Mouse (Mus musculus): ENCODE results near the gene 3110082I17Rik.

3110082I17Rik gene

DNA sequence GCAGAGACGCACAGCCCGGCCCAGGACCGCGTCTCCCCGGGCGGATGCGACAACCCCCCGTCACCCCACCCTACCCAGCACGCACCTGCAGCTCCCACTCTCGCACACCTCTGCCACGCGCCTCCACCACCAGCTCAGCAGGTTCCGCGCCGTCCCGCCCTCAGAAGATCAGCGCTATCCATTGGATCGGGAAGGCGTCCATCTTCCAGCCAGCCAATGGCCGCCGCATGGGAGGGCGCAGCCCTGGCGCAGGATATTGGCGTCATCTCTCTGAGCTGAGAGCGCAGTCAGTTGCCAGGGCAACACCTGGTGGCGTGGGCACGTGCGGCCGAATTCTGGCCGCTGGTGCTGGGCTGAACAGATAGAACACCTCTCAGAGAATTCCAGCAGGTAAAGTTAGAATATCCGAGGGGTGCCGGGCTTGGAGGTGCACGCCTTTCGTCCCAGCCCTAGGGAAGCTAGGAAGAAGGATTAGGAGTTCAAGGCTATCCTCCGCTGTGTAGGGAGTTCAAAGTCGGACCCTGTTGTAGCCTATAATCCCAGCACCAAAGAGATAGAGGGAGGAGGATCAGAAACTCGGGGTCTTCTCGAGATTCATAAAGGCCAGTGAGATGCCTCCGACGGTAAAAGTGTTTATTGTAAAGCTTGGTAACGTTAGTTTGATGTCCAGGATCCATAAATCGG is at the start of gene 3110082I17Rik:
Gene 3110082I17Rik, minus strand, starts transcription at position 144 of the 684 bp plus-strand sequence.
- peak; percentile 96 for DNase-seq (ENCODE audit: low read depth, low spot score)

GRCm38 (mm10) chr5:139506207-139506606 is 45.9 kb upstream of the 3110082I17Rik start:
- DNase-seq (ENCODE audit: low read depth, low spot score) = peak; percentile 15

DNA sequence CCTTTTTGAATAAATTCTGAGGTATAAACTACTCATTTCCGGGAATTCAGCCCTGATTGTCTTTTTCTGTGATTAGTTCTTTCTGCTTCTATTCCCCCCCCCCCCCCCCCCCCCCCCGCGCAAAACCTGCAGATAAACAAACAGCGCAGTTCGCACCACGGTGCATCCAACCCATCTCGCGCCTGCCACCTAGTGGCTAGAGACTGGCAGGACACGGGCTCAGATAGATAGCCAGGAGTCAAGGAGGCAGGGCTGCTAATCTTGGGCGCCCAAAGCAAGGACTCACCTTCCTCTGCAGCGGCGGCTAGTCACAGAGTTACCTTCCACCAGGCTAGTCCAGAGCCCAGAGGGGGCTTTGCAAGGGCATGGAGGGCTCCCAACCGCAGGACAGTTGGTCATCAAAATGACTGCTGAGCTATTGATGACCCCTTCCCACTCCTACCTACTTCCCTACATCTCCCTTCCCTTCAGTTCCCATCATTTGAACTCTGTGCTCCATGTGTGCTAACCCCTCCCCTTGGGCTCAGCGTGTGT is 44.8 kb upstream of the 3110082I17Rik start:
- DNase-seq (ENCODE audit: low read depth, low spot score) = peak; percentile 76

GRCm38 (mm10) chr5:139502281-139502680 is 42.0 kb upstream of the 3110082I17Rik start:
- no peak for DNase-seq (ENCODE audit: low read depth, low spot score)

DNA sequence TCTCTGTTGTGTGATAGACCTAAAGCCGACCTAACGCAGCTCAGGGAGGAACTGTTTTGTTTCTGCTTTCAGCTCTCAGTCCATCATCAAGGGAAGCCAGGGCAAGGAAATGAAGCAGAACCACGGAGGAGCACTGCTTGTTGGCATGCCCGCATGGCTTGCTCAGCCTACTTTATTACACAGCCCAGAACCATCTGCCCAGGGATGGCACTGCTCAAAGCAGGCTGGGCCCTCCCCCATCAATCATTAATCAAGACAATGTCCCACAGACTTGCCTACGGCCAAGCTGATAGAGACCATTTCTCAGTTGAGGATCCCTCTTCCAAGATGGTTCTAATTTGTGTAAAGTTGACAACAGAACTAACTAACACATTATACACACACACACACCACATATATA is 38.5 kb upstream of the 3110082I17Rik start:
- no peak for DNase-seq (ENCODE audit: low read depth, low spot score)

DNA sequence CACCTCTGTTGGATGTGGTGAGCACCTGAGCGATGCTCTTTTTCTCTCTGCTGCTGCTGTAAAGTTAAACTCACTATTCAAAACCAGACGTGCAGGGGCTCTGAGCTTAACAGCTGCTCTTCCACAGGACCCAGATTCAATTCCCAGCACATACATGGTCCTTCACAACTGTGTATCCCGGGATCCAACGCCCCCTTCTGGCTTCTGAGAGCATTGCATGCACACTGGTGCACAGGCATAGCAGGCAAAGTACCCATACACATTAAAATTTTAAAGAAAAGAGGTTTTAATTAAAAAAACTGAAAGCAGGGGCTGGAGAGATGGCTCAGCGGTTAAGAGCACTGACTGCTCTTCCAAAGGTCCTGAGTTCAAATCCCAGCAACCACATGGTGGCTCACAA is 36.6 kb upstream of the 3110082I17Rik start:
- no peak for DNase-seq (ENCODE audit: low read depth, low spot score)

DNA sequence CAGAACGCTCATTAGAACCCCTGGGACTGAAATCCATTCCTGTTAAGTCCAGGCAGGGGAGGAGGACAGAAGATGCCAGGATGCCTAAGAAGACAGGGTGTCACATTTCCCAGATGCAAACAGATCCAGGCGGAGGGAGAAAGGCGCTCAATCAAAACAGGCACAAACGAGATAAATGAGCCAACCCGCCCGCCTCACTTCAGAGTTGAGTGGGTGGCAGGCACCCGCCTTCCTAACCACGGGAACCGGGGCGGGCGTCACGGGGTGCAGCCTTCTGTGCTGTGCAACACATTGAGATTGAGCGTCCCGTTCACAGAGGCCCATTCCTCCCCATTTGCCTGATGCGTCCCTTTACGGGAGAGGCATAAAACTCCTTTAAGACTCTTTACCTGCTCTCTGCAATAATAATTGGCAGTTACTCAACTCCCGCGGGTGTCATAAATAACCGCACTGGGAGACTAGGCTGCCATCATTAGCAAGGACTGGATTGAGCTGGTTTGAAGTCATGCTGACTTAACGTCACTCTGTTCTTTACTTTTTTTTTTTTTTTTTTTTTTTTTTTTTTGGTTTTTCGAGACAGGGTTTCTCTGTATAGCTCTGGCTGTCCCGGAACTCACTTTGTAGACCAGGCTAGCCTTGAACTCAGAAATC is 34.8 kb upstream of the 3110082I17Rik start:
- DNase-seq (ENCODE audit: low read depth, low spot score) = peak; percentile 43

GRCm38 (mm10) chr5:139493690-139494089 is 33.4 kb upstream of the 3110082I17Rik start:
- DNase-seq (ENCODE audit: low read depth, low spot score) = no peak

DNA sequence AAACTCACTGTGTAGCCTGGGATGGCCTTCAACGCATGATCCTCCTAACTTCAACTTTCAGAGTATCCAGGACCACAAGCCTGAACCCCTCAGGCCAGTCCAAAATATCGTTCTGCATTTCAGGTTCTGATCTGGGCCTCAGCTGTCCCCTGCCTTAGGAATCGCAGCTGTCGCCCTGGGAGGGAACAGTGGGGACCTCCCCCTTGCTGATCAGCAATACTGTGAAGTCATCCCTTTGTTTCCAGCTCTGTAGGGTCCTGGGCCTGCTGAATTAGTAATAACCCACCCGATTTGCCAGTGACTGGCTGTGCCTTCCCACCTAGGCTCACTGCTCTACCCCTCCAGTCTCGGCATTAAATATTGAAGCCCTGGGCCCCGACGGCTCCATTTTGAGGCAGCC is 31.0 kb upstream of the 3110082I17Rik start:
- DNase-seq (ENCODE audit: low read depth, low spot score) = no peak

DNA sequence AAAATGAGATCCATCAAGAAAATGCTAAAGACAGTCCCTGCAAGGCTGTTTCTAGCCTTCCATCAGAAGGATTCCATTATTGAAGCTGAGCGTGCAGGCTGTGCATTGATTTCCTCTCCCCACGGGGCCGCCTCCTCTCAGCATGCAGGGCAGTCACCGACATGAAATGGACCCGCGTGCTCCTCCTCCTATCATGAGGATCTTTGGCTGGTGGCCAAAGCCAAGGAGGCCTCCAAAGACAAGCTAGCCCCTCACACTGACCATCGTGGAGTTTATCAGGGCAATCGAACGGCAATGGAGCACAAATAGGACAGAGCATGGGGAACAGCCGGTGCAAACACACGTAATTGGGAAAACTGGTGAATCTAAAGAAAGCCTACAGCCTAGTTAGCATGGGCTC is 29.8 kb upstream of the 3110082I17Rik start:
- DNase-seq (ENCODE audit: low read depth, low spot score) = no peak

- peak; percentile 100 for DNase-seq (ENCODE audit: low read depth, low spot score)
Observed at GRCm38 (mm10) chr5:139484185-139484814, 24.0 kb upstream of the 3110082I17Rik start, which contains the start of gene Zfand2a. Zfand2a (minus strand) TSS chr5:139484549.

GRCm38 (mm10) chr5:139483171-139483848 is 23.0 kb upstream of the 3110082I17Rik start:
- DNase-seq (ENCODE audit: low read depth, low spot score) = peak; percentile 75

GRCm38 (mm10) chr5:139480406-139480805 is 20.1 kb upstream of the 3110082I17Rik start:
- no peak for DNase-seq (ENCODE audit: low read depth, low spot score)

GRCm38 (mm10) chr5:139479088-139479487 is 18.8 kb upstream of the 3110082I17Rik start:
- DNase-seq (ENCODE audit: low read depth, low spot score) = no peak

DNA sequence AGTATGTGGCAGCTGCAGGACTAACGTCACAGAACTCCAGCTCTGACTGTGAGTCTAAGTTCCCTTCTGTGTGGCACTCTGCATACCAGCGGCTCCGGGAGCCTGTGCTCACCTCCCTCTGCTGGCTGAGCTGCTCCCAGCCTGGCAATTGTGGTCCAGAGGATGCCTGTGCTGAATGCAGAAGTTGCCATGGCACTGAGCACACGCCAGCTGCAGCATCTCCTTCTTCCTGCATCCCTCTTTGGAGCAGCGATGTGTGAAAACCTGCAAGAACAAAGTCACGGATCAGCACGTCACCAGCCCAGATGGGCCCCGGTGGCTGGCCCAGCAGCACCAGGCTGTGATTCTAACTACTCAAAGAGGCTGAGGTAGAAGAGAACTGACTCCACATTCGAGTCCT is 14.4 kb upstream of the 3110082I17Rik start:
- no peak for DNase-seq (ENCODE audit: low read depth, low spot score)

DNA sequence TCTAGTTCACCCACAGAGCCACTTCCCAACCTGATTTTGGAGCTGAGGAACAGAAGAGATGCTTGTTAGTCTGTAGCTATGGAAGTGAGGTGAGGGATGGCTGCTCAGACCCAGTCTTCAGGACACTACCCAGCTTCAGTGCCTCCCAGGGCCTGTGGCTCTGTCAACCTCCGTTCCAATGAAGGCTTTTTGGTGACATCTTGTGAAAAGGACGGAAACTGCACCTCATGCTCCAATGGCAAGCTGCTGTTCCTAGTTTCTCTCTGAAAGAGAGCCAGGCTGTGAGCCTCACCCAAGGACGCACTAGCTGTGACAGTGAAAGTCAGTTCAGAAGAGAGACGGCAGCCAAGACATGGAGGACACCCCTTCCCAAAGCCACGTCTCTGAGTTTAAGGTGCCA is 7.7 kb upstream of the 3110082I17Rik start:
- no peak for DNase-seq (ENCODE audit: low read depth, low spot score)

DNA sequence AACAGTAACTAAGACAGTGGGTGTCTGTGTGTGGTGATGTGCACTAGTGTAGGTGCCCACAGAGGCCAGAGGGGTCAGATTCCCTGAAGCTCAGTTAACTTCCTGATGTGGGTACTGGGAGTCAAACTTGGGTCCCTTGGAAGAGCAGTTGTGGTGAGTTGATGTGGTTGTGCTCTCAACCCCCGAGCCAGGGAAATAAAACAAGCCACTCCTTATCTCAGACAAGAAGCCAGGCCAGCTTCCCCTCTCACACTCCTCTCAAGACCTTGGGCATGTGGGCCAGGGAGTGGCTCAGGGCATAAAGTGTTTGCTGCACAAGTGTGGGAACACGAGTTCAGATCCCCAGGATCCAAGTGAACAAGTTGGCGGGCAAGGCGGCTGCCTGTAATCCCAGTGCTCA is 6.5 kb upstream of the 3110082I17Rik start:
- DNase-seq (ENCODE audit: low read depth, low spot score) = no peak

DNA sequence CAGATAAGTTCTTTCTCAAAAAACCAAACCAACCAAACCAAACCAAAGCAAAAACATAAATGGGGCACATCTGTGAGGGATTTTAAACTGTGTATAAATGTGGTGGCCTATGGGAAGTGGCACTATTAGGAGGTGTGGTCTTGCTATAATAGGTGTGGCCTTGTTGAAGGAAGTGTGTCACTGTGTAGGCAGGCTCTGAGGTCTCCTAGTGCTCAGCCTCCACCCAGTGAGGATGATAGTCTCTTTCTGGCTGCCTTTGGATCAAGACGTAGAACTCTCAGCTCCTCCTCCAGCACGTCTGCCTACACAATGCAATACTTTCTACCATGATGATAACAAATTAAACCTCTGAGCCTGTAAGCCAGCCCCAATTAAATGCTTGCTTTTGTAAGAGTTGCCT is 6.0 kb upstream of the 3110082I17Rik start:
- DNase-seq (ENCODE audit: low read depth, low spot score) = no peak

DNA sequence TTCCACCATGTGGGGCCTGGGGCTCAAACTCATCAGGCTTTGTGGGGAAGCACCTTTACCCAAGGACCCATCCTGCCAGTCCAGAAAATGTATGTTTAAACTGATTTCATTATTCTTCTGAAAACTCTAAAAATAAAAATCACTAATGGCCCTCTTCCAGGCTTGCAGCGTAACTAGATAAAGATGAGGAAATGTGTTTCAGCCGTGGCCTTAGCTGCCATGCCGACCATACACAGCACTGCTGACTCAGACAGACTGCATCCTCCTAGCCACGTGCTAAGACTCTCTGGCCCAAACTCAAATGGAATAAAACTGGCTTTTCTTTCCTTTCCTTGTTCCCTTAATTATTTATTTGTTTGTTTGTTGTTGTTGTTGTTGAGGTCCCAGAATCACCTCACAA is 4.5 kb upstream of the 3110082I17Rik start:
- no peak for DNase-seq (ENCODE audit: low read depth, low spot score)

DNA sequence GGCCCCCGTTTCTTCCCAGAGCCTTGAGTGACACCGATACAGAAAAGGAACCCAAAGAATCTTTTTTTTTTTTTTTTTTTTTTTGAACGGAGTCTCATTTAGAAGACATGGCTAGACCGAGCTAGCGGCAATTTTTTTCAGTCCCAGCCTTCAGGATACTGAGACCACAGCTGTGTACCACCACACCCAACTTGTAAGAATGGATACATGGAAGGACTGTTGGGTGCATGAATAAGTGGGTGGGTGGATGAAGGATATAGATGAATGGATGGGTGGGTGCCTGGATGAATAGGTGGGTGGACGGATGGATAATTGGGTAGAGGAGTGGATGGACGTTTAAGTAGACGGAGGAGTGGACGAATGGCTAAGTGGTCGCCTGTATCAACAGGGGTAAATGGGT is 389 bp downstream of the 3110082I17Rik start:
- DNase-seq (ENCODE audit: low read depth, low spot score) = no peak

GRCm38 (mm10) chr5:139457241-139457640 is 3.1 kb downstream of the 3110082I17Rik start:
- no peak for DNase-seq (ENCODE audit: low read depth, low spot score)

GRCm38 (mm10) chr5:139455166-139455565 is 5.2 kb downstream of the 3110082I17Rik start:
- no peak for DNase-seq (ENCODE audit: low read depth, low spot score)
